Mouse (Mus musculus): ENCODE data around the gene Cerkl. TPM values are rescaled to one million over a fixed set of nuclear protein-coding genes. Genes with fewer than 3 reads are reported as not detected.
A peak's percentile ranks its signal among the peaks of the same experiment; 100 is the strongest.

Gene Cerkl
- 0.46 and 0.96 TPM in 2 replicates for polyA plus RNA-seq (2012; rRNA removed)

- DNase-seq (ENCODE audit: low read depth) = peak; percentile 98
- TF ChIP-seq POLR2A (IDR thresholded peaks at IDR 0.05; ENCODE audit: borderline replicate concordance, extremely low read depth, insufficient read depth, insufficient read length, poor library complexity, severe bottlenecking) (peak; percentile 36; the same call in 1 of the 2 replicates), CTCF (IDR thresholded peaks at IDR 0.05; ENCODE audit: borderline replicate concordance, extremely low read depth, insufficient read depth, insufficient read length) (no peak)
Measured at GRCm38 (mm10) chr2:79456575-79457349, at the start of gene Cerkl, which contains the start of gene Neurod1. TSS of gene Cerkl (minus strand) at chr2:79456785. TSS of gene Neurod1 (minus strand) at chr2:79456751.

GRCm38 (mm10) chr2:79498990-79499755 lies 42.6 kb upstream of the Cerkl start:
- TF ChIP-seq CTCF (IDR thresholded peaks at IDR 0.05; ENCODE audit: borderline replicate concordance, extremely low read depth, insufficient read depth, insufficient read length) (peak; percentile 98), POLR2A (IDR thresholded peaks at IDR 0.05; ENCODE audit: borderline replicate concordance, extremely low read depth, insufficient read depth, insufficient read length, poor library complexity, severe bottlenecking) (no peak)
- peak; percentile 94 for DNase-seq (ENCODE audit: low read depth)

- TF ChIP-seq POLR2A (IDR thresholded peaks at IDR 0.05; ENCODE audit: borderline replicate concordance, extremely low read depth, insufficient read depth, insufficient read length, poor library complexity, severe bottlenecking) (no peak), CTCF (IDR thresholded peaks at IDR 0.05; ENCODE audit: borderline replicate concordance, extremely low read depth, insufficient read depth, insufficient read length) (no peak)
Measured at GRCm38 (mm10) chr2:79485127-79485526, 28.5 kb upstream of the Cerkl start.

GRCm38 (mm10) chr2:79482511-79482910 lies 25.9 kb upstream of the Cerkl start:
- TF ChIP-seq POLR2A (IDR thresholded peaks at IDR 0.05; ENCODE audit: borderline replicate concordance, extremely low read depth, insufficient read depth, insufficient read length, poor library complexity, severe bottlenecking) (no peak), CTCF (IDR thresholded peaks at IDR 0.05; ENCODE audit: borderline replicate concordance, extremely low read depth, insufficient read depth, insufficient read length) (no peak)
- no peak for DNase-seq (ENCODE audit: low read depth)

More at GRCm38 (mm10) chr2:79485127-79485526, 28.5 kb upstream of the Cerkl start:
- DNase-seq (ENCODE audit: low read depth) = no peak

- no peak for TF ChIP-seq POLR2A (IDR thresholded peaks at IDR 0.05; ENCODE audit: borderline replicate concordance, extremely low read depth, insufficient read depth, insufficient read length, poor library complexity, severe bottlenecking)
- no peak for TF ChIP-seq CTCF (IDR thresholded peaks at IDR 0.05; ENCODE audit: borderline replicate concordance, extremely low read depth, insufficient read depth, insufficient read length)
- DNase-seq (ENCODE audit: low read depth) = peak; percentile 6
Measured at GRCm38 (mm10) chr2:79462411-79462810, 5.8 kb upstream of the Cerkl start.

DNA sequence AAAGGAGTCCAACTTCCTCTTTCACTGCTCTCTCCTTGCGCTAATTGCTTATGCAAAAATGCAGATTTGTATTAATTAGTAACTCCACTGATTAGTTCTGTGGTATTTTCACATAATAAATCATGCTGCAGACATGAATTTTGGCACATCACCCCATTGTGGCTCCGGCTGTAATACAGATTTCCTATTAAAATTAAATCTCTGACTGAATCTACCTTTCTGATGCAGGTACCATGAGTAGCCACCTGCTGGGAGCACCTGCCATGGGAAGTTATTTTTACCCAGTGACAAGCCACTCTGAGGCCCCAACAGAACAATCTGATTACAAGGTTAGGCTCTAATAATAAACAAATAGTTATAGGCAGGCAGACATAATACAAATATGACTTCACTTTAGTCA lies 5.3 kb upstream of the Cerkl start:
- peak; percentile 54 for DNase-seq (ENCODE audit: low read depth)
- TF ChIP-seq CTCF (IDR thresholded peaks at IDR 0.05; ENCODE audit: borderline replicate concordance, extremely low read depth, insufficient read depth, insufficient read length) (no peak), POLR2A (IDR thresholded peaks at IDR 0.05; ENCODE audit: borderline replicate concordance, extremely low read depth, insufficient read depth, insufficient read length, poor library complexity, severe bottlenecking) (no peak)

DNA sequence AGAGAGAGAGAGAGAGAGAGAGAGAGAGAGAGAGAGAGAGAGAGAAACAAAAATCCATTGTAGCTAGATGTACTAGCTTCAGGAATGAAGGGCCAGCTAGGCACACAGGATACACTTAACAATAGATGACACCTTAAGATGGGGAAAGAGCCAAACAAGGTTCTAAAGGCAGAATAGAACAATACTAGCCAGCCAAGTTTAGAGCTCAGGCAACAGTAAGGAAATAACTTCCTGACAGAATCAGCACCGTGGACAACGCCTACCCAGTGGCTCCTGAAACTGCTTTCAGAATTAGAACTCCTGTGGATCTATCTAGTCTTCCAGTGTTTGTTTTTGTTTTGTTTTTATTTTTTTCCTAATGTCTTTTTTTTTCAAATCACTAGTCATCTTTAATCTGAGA lies 4.0 kb upstream of the Cerkl start:
- DNase-seq (ENCODE audit: low read depth) = no peak
- no peak for TF ChIP-seq POLR2A (IDR thresholded peaks at IDR 0.05; ENCODE audit: borderline replicate concordance, extremely low read depth, insufficient read depth, insufficient read length, poor library complexity, severe bottlenecking)
- no peak for TF ChIP-seq CTCF (IDR thresholded peaks at IDR 0.05; ENCODE audit: borderline replicate concordance, extremely low read depth, insufficient read depth, insufficient read length)

GRCm38 (mm10) chr2:79460107-79460506 lies 3.5 kb upstream of the Cerkl start:
- TF ChIP-seq CTCF (IDR thresholded peaks at IDR 0.05; ENCODE audit: borderline replicate concordance, extremely low read depth, insufficient read depth, insufficient read length) = no peak
- no peak for TF ChIP-seq POLR2A (IDR thresholded peaks at IDR 0.05; ENCODE audit: borderline replicate concordance, extremely low read depth, insufficient read depth, insufficient read length, poor library complexity, severe bottlenecking)
- peak; percentile 88 for DNase-seq (ENCODE audit: low read depth)

GRCm38 (mm10) chr2:79459061-79460045 lies 2.8 kb upstream of the Cerkl start:
- TF ChIP-seq CTCF (IDR thresholded peaks at IDR 0.05; ENCODE audit: borderline replicate concordance, extremely low read depth, insufficient read depth, insufficient read length) (no peak), POLR2A (IDR thresholded peaks at IDR 0.05; ENCODE audit: borderline replicate concordance, extremely low read depth, insufficient read depth, insufficient read length, poor library complexity, severe bottlenecking) (no peak)
- DNase-seq (ENCODE audit: low read depth) = peak; percentile 82

- TF ChIP-seq CTCF (IDR thresholded peaks at IDR 0.05; ENCODE audit: borderline replicate concordance, extremely low read depth, insufficient read depth, insufficient read length) (no peak), POLR2A (IDR thresholded peaks at IDR 0.05; ENCODE audit: borderline replicate concordance, extremely low read depth, insufficient read depth, insufficient read length, poor library complexity, severe bottlenecking) (no peak)
- DNase-seq (ENCODE audit: low read depth) = peak; percentile 58
Measured at GRCm38 (mm10) chr2:79457932-79458331, 1.3 kb upstream of the Cerkl start.
